19 mouse cellular contexts compared by ENCODE assay signal in genomic region chr2:143711886-143712285, GRCm38 (mm10).
A peak's percentile ranks its signal among the peaks of the same experiment; 100 is the strongest.
DNase-seq lines count a peak whose midpoint lies in the region; ATAC-seq and TF ChIP-seq lines count a peak whose summit lies in the region.
"Had no signal": no experiment of that assay in that cellular context is flagged by ENCODE, and none has a peak within 500 bp of the region (broad histone marks: within the 10 kb centered on the region; RNA-seq: fewer than 3 reads in every experiment).

No protein-coding gene starts in this region.

- WGBS in liver, postnatal 0 days (ENCODE audit: insufficient replicate concordance) = 57% methylated on average over 4 of the region's 4 CpGs

- TF ChIP-seq EP300 in liver, postnatal 0 days (IDR thresholded peaks at IDR 0.05; ENCODE audit: low read depth) = no peak

- no peaks in the 10 kb centered on the region for H3K9me3 ChIP-seq in liver, postnatal 0 days (ENCODE audit: low read length)
- H3K9me3 ChIP-seq: forebrain, embryonic 10.5 days; heart, embryonic 10.5 days; limb, embryonic 12.5 days; liver, embryonic 12.5 days; midbrain, embryonic 10.5 days; stomach, embryonic 15.5 days had no signal

- no peak overlapping the region for H3K4me2 ChIP-seq in liver, postnatal 0 days (ENCODE audit: low read depth, low read length)
- H3K4me2 ChIP-seq: limb, embryonic 12.5 days; liver, embryonic 12.5 days; lung, embryonic 14.5 days; stomach, embryonic 15.5 days had no signal

- no peak overlapping the region for H3K4me3 ChIP-seq in layer of hippocampus, adult 2 months
- H3K4me3 ChIP-seq in liver, postnatal 0 days (ENCODE audit: low read depth, low read length) = no peak overlapping the region
- H3K4me3 ChIP-seq: forebrain, embryonic 10.5 days; heart, embryonic 10.5 days; limb, embryonic 12.5 days; liver, embryonic 12.5 days; midbrain, embryonic 10.5 days; stomach, embryonic 15.5 days had no signal

- no peaks in the 10 kb centered on the region for H3K4me1 ChIP-seq in liver, postnatal 0 days (ENCODE audit: insufficient read depth)
- H3K4me1 ChIP-seq: forebrain, embryonic 10.5 days; heart, embryonic 10.5 days; liver, embryonic 12.5 days; midbrain, embryonic 10.5 days; stomach, embryonic 15.5 days had no signal

- no peak for ATAC-seq in megakaryocyte progenitor cell, adult 5-6 weeks (replicated peaks; ENCODE audit: poor library complexity)
- no peak for ATAC-seq in liver, postnatal 0 days
- ATAC-seq: liver, embryonic 12.5 days had no signal

- TF ChIP-seq CTCF in layer of hippocampus, adult 2 months (conservative IDR thresholded peaks at IDR 0.05) = no peak
- no peak for TF ChIP-seq CTCF in liver, postnatal 0 days (IDR thresholded peaks at IDR 0.05; ENCODE audit: low read depth)

- H3K27ac ChIP-seq in layer of hippocampus, adult 2 months = peak overlapping the region; percentile 53; the same call in 1 of the 2 replicates
- H3K27ac ChIP-seq in liver, postnatal 0 days (ENCODE audit: low read depth) = no peak overlapping the region
- H3K27ac ChIP-seq: forebrain, embryonic 10.5 days; heart, embryonic 10.5 days; limb, embryonic 12.5 days; liver, embryonic 12.5 days; midbrain, embryonic 10.5 days; stomach, embryonic 15.5 days had no signal

- H3K9ac ChIP-seq in liver, postnatal 0 days (replicated peaks) = no peak overlapping the region
- H3K9ac ChIP-seq: limb, embryonic 12.5 days; liver, embryonic 12.5 days; lung, embryonic 14.5 days; stomach, embryonic 15.5 days had no signal

- H3K36me3 ChIP-seq in liver, postnatal 0 days (replicated peaks; ENCODE audit: insufficient read depth, low read length) = no peaks in the 10 kb centered on the region
- H3K36me3 ChIP-seq: forebrain, embryonic 10.5 days; heart, embryonic 10.5 days; limb, embryonic 12.5 days; liver, embryonic 12.5 days; midbrain, embryonic 10.5 days; stomach, embryonic 15.5 days had no signal

- H3K27me3 ChIP-seq in liver, postnatal 0 days (ENCODE audit: insufficient read depth, low read length) = no peaks in the 10 kb centered on the region
- H3K27me3 ChIP-seq: limb, embryonic 12.5 days; liver, embryonic 12.5 days; stomach, embryonic 15.5 days had no signal

- peak in 1 of 2 experiments; percentile 10 for DNase-seq in layer of hippocampus, adult 2 months (ENCODE audit: low spot score in 2 of 2)
- DNase-seq in layer of hippocampus, postnatal 14 days (ENCODE audit: low spot score in 2 of 2) = no peak
- peak; percentile 91 for DNase-seq in brain, adult 2 months (ENCODE audit: low read depth, low spot score)
- DNase-seq in cerebellum, adult 11-12 months = peak; percentile 69
- peak; percentile 50 to 58 for DNase-seq in cerebellum, postnatal 25 days
- no peak for DNase-seq in liver, postnatal 0 days
- DNase-seq: adrenal gland, adult 2 months; gastrocnemius, postnatal 36 days; kidney, adult 11 months; layer of hippocampus, postnatal 36 days; lung, embryonic 14.5 days; lung, postnatal 4 days had no signal

Comparison
In these comparisons a context has a peak if more than half of its experiments do, and no peak if none do; other contexts are left out.
1. DNase-seq: peak in brain, adult 2 months (single experiment), cerebellum, adult 11-12 months (single experiment) and cerebellum, postnatal 25 days (2 of 2); none in layer of hippocampus, postnatal 14 days (0 of 2) and liver, postnatal 0 days (single experiment).